Mouse (Mus musculus) left cerebral cortex, postnatal 4 days (tissue): ENCODE results near the gene Flywch2. TPM values are rescaled to one million over a fixed set of nuclear protein-coding genes. Genes with fewer than 3 reads are reported as not detected.

Source experiments
- DNase-seq: peaks from one replicate; pipeline ENCODE4 v3.0.0-alpha.2; 2022
- intact Hi-C: fragments of 180-260 bp; cut with DNase I; formaldehyde crosslinking; loops from one replicate; pipeline ENCODE4 v1.15.1; 2025
- total RNA-seq, 2 experiments: library from RNA; stranded (reverse); gene quantifications; 2 replicates each; pipeline ENCODE4 v1.2.3; 2021

Flywch2 gene
- total RNA-seq, 2 experiments from 2014 or later, result 19.4 to 20.2 TPM

DNA sequence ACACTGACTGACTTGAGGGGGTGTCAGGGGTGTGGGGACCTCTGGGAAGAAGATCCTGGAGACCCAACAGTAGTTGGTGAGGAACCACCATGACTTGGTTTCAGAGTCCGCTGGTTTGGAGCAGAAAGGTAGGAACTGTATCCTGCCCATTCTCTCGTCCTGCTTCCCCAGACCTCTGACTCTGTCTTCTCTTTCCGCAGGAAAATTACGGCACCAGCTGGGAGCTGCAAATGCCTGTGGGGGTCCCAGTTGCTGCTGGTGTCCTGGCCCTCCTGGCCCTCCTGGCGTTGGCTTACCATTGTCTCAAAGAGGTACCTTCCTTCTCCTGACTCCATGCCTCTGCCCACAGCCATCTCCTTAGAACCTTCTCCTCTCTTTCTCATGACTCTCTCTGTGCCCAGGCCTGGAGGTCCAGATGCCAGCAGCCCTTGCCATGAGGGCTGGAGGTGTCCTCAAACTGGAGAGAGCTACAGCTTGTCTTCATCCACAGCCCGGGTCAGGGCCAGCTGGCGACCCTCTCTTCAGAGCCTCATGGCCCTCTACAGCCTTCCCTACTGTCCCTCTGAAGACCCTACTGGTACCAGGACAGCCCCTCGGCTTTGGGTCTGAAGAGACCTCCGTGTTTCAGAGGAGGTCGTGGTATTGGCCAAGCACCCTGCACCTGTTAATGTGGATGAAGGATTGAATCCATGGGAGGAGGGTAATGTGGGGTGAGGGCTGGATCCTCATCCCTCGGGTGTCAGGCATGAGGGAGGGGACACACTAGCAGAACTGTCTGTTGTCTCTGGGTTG, 36.3 kb downstream of the Flywch2 start:
- intact Hi-C loops, result no loop called here
- DNase-seq, result no peak

DNA sequence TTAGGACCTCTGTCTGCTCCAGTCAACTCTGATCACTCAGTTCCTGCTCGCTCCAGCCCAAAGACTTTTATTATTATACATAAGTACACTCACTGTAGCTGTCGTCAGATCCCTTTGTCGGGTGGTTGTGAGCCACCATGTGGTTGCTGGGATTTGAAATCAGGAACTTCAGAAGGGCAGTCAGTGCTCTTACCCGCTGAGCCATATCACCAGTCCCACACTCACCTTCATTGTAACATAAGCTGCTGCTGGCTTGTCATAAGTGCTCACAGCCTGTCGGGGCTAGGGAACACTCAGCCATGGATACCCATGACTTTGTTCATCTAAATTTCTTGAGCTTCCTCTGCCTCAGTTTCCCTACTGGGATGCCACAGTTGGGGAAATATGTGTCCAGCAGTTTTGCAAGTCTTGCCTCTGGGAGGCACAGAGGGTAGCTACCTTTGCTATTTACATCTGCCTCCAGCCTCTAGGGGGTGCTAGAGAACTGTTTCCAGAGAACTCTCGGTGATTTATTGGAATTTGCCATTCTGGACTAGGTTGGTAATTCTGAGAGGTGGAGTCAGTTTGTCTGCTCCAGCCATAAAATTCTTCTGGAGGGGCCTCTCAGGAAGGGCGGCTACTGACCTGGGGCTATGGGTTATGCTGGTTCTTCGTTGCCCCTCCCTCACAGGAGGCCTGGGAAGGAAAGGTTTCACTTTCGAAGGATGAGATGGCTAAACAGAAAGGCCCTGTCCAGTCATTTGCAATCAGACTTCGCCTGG, 37.1 kb downstream of the Flywch2 start:
- peak; percentile 57 for DNase-seq
- intact Hi-C loops, result no loop called here

DNA sequence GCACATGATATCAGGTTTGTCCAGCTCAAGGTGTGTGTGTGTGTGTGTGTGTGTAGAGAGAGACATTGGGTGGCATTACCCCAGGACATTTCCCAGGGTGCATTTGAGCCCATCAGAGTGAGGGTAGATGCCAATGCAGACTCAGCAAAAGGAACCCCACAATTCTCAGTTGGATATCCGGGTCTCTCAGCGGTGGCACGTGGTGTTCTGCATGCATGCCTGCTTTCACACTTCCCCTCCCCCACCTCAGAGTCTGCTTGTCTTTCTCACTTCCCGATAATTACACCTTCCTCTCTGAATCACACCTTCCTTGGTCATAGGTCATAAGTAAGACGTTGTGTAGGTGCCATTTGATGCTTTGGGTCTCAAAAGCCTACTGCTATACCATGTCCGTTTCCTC, 37.9 kb downstream of the Flywch2 start:
- intact Hi-C loops, result no loop called here
- DNase-seq, result no peak

DNA sequence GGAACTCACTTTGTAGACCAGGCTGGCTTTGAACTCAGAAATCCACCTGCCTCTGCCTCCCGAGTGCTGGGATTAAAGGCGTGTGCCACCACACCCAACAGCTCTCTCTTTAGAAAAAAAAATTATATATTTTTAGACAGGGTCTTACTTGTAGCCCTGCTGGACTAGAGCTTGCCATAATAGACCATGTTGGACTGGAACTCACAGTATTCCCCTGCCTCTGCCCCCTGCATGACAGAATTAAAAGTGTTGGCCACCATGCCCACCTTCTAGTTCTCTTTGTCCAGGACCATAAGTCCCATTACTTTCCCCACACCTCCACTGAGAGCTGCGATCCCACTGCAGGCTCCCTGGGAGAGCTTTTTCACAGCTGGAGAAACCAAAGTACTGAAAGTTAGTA, 38.4 kb downstream of the Flywch2 start:
- intact Hi-C loops, result no loop called here
- no peak for DNase-seq

DNA sequence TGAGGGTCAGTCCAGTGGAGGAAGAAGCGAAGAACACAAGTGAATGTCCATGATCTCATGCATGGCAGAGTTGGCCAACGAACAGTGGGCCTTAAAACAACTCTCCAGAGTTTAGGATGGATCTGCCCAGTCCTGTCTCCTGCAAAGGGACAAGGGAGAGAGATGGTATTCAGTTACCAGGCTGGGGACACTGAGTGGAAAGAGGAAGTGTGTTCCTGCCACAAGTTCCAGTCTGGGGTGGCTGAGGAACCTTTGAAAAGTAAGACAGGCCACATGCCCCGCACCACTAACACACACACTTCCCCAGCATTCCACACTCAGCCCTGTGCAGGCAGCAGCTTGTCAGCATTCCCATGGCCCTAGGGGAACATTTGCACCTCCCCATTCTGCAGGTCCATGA, 39.1 kb downstream of the Flywch2 start:
- intact Hi-C loops, result no loop called here
- DNase-seq, result no peak

DNA sequence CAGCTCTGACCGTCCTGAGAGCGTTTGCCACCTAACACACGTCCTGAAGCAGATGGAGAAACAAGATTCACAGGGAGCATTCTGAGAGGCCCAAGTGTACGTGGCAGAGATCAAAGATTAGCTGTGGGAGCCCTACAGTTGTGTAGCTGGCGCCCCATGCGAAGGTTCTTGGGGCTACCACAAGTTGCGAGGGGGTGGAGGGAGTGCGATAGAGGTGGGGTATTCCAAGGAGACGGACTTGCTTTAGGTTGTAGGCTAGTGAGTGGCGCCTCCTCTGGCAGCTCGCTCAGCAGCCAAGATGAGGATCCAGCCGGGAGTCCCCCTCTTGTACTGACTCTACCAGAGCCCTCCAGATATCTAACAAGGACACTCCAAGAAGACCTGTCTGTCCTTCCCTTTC, 39.6 kb downstream of the Flywch2 start:
- intact Hi-C loops, result no loop called here
- DNase-seq, result no peak

DNA sequence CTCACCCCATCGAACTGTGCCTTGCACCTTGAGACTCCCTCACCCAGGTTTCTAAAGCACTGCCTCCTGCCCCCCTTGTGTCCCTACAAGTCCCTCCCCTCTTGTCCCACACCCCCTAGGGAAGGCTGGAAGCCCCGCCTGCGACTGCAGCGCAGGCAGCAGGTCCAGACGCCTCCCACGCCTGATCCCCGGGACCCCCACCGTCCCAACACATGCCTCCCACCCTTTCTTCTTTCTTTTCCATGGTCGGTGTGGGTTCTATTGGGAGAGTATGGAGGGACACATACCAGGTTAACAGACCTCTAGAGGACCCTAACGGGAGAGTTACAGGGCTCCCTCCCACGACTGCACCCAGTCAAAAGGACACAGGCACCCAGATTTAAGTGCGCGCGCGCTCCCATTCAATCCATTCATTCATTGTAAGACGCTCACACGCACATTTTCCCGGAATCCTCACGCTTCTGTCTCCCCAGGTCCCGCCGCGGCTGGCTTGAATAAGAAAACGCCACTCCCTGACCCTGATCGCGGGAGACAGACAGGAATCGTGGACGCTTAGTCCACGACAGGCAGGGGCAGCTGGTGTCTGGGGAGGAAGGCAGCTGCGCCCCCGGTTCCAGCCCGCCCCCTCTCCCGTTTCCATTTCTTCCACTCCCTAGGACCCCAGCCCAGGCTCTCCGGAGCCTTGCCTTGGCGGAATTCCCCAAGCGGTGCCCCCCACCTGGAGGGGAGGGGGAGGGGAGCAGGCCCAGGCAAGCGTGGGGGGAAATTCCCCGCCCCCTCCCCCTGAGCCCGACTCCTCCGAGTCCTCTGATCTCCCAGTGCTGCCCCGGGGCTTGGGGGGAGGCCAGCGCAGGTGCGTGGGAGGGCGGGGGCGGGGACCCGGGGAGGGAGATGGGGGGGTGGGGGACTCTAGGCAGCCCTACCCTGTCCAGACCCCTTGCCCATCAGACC, 40.3 kb downstream of the Flywch2 start, which contains the start of gene Kremen2:
Kremen2 (minus strand) TSS at position 533 of the 951 bp plus-strand sequence.
- DNase-seq, result no peak
- intact Hi-C loops, result no loop called here

DNA sequence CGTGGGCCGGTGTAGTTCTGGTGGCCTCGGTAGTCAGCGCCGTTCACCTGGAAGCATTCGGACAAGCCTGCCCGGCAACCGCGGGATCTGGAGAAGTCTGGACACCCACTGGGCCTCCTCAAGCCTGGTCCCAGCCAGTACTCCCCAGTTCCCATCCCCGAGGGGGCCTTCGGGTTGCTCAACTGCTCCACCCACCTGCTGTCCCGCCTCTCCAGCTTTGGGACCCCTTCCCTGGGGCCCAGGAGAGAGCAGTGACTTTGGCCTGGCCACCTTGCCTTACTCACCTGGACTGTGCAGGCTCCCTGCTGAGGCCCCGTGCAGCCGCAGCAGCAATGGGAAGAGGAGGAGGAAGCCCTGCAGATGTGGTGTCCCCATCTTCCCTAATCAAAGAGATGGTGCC, 41.2 kb downstream of the Flywch2 start:
- DNase-seq, result no peak
- intact Hi-C loops, result no loop called here

DNA sequence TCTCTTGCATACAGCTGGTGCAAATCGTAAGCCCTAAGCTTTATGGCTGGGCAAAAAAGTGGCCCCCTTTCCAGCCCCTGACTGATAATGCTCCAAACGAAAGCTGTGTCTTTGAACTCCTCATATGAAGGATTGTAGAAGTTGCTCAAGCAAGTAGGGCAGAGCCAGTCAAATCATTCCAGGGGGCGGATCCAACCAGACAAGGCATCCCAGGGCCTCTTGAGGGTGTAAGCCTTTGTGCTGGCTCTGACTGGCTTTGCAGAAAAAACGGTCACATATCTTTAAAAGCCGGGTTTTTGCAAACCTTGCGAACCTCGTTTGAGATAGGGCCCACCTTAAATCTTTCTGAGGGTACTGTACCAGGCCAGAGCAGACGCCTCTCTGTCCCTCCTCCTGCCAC, 41.8 kb downstream of the Flywch2 start:
- no peak for DNase-seq
- intact Hi-C loops, result no loop called here

DNA sequence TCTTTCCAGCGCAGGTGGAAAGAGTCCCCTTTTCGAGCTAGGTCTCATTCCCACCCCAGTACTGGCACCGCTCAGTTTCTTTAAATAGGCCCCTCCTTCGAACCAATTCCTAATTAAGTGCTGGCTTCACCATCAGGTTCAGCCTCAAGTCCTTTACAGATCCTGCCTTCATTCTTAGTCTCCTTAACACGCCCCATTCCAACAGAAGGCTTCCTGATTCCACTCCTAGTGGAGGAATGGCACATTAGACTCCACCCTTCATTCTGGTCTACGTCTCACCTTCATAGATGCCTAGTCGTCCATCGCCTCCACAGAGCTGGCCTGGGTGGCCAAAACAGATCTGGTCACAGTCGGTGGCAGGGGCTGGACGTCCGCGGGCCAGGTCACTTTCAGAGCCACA, 42.9 kb downstream of the Flywch2 start:
- DNase-seq, result no peak
- intact Hi-C loops, result no loop called here

DNA sequence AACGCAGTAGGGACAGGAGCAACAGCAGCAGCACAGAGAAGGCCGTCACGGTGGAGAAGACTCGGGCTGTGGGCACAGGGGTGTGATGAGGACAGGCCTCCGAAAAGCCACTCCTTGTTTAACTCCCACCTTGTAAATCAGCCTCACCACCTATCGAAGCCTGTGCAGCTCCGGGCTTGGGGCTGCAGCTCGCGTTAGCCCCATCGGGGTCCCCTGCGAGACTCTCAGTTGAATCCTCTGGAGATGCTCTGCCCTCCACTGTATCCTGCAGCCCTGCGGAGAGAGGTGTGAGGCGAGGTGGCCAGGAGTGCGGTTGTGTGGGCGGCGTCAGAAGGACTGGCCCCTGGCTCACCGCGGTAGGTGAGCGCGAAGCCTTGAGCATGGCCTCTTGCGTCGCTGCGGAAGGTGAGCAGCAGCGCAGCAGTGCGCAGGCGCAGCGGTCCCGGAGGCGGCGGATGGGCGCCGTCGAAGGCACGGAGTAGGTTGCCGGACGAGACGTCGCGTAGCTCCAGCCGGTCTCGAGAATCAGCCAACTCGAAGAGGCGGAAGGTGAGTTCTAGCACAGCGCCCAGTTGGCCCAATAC, 43.6 kb downstream of the Flywch2 start:
- DNase-seq, result no peak
- intact Hi-C loops, result no loop called here

DNA sequence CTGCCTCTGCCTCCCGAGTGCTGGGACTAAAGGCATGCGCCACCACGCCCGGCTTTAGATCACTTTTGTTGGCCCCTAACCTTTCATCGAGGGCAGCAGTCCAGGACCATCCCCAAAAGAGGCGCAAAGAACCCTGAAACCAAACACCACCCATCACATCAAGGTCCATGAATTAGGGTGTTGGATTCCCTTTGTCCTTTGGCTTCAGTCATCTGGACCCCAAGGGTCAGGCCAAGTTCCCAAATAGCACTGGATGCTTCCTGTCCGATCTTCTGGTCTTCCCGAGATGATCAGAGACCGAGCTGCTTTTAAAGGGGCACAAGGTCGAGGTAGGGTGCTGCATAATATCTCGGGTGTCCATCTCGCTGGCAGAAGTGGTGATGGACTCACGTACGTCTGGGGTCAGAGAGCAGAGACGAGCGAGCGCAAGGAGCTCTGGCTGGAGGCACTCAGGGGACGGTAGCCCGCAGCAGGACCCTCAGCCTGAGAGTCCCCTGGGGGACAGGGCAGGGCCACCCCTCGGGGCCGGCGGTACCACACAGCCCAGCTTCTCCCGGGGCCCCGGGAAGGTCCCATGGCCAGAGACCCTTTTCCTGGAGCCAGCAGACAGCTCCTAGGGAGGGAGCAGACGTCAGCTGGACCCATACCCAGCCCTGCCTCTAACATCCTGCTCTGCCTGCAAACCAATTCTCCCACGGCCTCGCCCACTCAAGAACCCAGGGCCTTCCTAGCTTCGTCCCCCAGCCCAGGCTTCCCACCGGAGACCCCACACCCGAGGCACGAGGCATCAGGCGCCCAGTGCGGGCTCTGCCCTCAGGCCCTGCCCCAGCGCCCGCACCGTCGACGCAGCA, 44.3 kb downstream of the Flywch2 start:
- DNase-seq, result no peak
- intact Hi-C loops, result no loop called here

DNA sequence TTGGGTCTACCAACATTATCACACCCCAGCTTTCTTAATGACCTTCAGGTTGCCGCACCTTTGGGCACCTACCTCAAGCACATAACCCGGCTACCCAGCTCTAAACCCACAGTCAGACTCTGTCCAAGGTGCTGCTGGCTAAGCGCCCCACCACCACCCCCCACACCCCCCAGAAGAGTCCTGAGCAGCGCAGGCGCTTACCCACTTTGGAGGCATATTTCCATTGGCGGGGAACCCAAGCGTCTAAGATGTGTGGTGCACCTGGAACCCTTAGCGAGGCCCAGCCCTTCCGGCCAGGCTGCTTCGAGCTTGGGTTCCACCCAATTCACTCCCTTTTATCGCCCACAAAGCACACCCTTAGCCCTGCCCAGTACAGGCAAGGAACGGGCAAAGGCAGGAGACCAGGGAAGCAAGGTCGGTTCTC, 45.3 kb downstream of the Flywch2 start, which contains the start of gene Paqr4:
Paqr4 (minus strand) TSS at position 270 of the 424 bp plus-strand sequence.
- DNase-seq, result no peak
- intact Hi-C loops, result no loop called here

DNA sequence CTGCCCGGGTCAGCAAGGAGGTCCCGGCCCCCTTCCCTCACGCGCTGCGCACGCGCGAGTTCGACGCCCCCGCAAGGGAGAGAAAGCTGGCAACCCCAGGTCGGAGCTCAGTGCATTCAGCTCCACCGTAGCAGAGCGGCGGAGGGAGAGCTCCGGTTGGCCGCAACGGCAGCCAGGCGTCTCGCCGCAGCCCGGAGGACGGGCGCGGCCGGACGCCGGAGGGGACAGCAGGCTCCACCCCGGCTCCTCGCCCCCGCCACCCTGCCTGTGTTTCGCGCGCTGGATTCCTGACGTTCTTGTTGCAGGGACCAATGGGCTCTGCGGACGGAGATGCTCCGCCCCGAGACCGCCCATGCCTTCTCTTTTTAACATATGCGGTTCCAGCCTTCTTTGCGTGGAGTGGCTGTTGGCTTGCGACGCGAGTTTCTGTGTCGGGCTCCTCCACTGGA, 45.7 kb downstream of the Flywch2 start:
- intact Hi-C loops, result no loop called here
- peak; percentile 91 for DNase-seq

DNA sequence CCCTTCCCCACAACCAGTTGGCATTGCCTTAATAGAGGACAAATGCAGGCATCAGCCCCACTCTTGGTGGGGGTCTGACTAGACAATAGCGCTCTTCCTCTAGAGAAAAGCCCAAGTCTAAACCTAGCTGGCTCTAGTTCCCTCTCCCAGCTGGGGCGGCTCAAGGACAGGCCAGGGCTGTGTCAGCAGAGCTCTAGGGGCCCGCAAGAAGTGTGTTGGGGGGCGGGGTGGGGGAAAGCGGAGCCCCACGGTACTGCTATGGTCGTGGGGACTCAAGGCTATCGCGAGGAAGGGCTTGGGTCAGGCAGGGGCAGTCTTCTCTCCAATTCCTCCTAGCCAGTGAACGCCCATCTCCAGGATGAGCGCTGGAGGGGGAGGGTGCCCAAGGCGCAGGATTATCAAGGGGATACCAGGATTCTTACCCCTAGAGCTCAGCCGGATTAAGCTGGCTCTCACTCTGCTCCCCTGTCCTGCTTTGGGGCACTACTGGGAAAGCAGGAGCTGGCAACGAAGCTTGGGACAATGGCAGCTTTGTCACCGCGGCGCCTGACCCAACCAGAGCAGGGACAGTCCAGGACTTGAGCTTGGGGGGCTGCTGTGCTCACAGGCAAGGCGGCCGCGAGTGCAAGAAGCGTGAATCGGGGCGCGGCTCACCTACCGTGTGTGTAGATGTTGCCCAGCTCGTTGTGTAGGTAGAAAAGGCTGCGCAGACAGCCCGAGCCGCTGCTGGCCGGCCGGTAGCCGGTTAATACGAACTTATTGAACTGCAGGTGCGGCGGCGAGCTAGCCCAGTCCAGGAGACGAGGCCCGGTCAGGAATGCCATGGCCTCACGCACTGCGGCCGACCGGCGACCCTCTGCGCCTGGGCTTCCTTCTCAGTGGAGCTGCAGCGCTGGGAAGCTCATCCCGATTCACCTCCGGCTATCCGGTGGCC, 46.4 kb downstream of the Flywch2 start:
- intact Hi-C loops, result no loop called here
- DNase-seq, result peak; percentile 54

DNA sequence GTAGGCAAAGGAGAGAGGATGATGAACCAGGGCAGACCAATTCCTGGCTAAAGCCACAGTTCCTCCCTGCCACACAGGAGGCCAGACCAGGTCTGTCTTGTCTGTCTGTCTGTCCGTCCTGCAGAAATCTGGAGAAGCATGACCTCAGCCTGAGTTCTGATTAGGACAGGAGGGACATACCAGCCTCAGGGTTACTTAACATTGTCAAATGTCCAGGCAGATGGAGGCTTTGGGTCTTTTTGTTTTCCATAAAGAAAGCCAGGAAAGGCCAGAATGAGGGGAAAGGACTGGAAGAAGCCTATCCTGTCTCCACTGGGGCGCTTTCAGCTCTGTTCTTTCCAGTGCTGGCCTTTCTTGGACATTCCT, 47.1 kb downstream of the Flywch2 start:
- DNase-seq, result no peak
- intact Hi-C loops, result no loop called here

DNA sequence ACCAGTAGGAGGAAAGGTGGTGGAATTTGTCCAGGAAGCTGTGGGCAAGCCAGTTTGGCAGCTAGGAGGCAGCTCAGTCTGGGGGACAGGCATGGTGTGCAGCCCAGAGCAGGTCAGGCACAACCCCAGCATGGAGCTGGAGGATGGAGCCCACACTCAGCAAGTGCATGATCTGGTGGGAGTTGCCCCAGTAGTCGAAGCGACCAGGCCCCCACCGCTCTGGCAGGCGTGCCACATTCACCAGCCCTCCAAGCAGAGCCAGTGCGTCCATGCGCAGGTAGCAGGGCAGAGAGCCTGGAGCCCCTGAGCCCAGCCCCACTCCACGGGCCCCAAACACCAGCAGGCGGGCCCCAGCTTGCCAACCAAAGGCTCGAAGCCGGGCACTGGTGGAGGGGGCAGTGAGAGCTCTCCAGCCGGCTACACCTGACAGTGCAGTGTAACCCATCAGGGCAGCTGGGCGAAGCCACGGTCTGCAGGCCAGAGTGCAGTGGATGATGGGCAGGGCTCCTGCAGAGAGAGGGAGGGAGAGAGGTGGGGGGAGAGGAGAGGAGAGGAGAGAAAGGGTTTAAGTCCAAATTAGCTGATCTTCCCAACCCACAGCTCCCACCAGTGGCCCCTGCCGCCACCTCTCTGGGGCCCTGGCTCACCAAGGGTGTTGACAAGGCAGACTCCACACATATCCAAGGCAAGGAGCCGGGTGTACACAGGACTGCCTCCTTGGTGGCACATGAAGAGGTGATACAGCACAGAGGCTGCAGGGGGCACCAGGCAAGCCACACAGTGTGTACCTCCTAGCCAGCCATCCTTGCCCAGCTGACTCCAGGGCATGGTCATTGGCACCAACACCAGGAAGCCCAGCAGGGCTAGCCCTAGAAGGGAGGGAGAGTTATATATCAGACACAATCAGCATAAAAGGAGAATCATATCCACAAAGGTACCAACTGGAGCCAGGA, 48.1 kb downstream of the Flywch2 start:
- DNase-seq, result no peak
- intact Hi-C loops, result no loop called here
